Mouse (Mus musculus) natural killer cell, adult 2 months (primary cell): ENCODE results near the gene Med13.
A peak's percentile ranks its signal among the peaks of the same experiment; 100 is the strongest.
"Not testable (repeated sequence)": the region's sequence is repeated elsewhere in the genome, so short reads cannot be mapped to it uniquely, and the experiment has no call there.

ENCODE experiments used
- DNase-seq, 2 experiments: peaks; one replicate each; pipeline ENCODE4 v3.0.0; 2022; ENCODE audit warnings: low spot score in 2 of 2

Med13 gene

DNA sequence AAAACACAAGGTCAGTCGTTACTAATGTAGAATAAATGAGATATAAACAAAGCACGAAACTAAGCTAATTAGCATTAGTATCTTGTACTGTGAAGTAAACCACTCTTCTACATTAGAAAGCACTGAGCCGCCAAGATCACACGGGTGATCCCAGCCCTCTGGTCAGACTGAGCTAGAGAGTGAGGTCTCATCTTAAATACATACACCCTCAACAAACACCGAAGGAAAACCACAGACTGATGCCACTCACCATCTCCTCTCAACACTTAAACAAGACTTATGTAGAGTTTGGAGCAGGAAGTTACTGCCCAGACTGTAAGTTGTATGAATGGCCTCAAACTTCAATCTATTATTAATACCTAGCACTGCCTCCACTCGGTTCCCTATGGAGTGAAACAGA is 47.1 kb downstream of the Med13 start:
- DNase-seq = no peak

DNA sequence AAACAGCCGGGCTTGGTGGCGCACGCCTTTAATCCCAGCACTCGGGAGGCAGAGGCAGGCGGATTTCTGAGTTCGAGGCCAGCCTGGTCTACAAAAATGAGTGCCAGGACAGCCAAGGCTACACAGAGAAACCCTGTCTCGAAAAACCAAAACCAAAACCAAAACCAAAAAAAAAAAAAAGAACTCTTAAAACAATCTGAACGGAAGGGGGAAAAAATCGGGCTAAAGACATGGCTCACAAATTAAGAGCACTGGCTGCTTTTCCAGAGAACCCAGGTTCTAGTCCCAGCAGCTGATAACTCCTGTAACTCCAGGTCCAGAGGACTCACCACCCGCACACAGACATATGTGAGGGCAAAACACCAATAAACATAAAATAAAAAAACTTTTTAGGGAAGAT is 65.2 kb downstream of the Med13 start:
- not testable (repeated sequence) for DNase-seq

DNA sequence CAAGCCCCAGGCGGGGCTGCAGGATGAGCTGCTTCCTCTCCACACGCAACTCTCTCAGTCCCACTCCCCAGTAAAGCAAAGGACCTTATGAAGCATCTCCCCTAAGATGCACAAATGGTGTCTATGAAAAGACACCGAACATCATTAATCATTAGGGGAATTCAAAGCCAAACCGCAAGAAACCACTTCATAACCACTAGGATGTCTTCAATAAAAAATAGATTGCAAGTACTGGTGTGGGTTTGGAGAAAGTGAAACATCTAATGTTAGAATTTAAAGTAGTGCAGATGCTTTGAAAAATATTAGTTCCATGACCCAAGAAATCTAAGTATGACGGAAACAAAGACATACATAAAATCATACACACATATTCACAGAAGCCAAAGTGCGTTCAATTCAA is 65.7 kb downstream of the Med13 start:
- no peak for DNase-seq

DNA sequence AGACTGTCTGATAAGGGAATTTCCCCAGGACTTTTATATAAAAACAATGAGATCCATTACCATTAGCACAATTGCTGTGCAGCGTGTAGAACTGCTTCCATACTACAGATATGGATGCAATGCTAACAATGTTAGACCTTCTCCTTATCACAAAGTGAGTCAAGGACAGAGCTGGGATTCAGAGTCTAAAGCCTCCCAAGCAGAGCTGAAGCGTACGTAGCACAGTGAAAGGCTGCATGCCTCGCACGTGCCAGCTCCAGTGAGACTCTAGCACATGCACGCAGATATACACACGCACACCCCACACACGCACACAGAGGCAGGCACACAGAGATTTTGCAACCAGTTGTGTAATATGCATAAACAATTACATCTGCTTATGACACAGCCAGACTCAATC is 71.7 kb downstream of the Med13 start:
- no peak for DNase-seq

DNA sequence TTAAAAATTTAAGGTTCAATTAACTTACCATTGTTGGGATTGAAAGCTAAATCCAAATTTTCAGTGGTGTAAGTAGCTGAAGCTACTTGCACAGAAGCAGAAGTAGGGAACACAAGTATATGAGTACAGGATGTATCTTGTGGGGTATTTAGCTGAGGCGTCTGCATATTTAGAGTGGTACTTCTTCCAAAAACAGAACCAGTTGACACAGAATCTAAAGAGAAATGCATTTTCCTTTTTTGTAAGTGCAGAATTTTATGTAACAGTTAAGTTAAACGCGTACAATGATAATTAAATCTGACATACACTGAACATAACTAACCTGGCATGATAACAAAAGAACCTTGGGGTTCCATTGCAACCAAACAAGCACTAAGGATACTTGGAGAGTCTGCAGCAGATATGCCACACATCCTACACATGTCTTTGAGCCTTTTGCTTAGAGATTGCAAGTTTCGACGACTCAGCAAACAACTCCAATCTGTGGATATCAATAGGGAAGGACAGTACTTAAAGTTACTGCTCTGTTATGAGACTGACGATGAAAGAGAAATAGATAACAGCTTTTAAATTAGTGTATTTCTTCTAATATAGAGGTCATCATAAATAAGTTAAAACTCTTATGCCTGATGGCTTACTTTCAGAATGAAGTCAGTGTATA is 78.8 kb downstream of the Med13 start:
- no peak for DNase-seq

DNA sequence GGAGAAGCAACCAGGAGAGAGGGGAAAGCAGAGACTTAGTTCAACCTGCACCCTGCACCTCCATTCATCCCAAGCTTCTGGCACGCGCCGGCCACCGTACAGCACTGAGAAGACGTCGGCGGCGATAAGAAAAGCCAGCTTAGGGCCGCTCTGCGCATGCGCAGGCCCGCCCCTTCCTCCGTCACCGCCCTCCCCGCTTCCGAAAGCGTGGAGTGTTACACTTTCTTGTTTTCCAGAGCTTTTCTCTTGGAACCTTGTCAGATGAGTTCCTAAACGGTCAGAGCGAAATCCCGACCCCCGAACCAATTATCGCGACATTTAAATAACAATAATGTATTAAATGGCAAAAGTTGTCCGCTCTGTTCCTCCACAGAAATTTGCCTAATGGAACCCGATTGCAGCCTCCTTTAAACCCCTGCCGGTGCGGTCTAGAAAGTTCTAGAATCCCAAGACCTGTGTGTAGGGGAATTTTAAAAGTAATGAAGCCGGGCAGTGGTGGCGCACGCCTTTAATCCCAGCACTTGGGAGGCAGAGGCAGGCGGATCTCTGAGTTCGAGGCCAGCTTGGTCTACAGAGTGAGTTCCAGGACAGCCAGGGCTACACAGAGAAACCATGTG is 99.8 kb downstream of the Med13 start, which contains the start of gene Ints2:
Ints2 (minus strand) TSS at position 116 of the 617 bp plus-strand sequence.
- peak; percentile 84 to 90 for DNase-seq

DNA sequence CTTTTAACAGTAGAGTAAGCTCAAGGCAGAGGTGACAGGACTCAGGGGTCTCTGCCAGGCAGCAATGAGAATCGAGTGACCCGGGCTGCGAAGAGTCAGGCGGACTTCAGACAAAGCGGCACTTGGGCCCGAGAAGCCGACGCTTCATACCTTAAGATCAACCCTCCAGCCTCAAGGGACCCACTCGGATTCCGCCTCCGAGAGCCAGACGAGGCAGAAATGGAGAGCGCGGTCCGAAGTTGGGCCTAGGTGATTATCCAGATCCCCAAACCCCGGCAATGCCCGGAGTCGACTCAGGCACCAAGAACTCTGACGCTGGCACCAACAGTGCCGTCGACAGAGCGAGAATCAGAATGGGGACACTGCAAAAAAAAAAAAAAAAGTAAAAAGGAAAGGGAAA is 100.3 kb downstream of the Med13 start:
- peak in 1 of 2 experiments; percentile 23 for DNase-seq

DNA sequence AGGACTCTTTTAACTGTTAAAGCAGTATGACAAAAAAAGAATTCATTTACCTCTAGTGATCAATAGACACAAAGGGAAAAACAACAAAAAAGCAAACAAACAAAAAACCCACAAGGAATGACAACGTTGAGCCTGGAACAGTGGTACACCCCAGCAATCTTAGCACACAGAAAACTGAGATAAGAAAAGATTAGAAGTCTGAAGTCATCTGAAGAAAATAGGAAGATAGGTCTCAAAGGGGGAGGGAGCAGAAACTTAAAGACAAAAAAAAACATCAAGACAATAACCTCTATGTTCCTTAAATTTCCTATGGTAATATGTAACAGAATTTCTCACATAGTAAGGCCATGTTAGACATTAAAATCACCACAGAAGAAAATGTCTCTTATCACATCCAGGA is 104.1 kb downstream of the Med13 start:
- no peak for DNase-seq

DNA sequence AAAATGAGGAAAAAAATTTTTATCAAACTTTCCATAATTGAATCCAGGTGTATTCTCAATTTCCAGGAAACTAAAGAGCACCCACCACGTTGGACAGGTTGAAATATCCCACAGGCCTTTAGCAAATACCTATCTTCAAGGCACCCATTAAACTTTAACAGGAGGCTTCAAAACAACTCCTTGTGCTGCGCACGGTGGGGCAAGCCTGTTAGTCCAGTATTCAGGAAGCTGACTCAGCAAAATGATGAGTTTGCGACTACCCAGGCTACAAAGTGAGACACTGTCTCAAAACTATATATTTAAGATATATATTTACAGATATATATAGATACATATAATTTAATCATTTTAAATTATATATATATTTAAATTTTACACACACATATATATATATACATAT is 125.0 kb downstream of the Med13 start:
- no peak for DNase-seq

DNA sequence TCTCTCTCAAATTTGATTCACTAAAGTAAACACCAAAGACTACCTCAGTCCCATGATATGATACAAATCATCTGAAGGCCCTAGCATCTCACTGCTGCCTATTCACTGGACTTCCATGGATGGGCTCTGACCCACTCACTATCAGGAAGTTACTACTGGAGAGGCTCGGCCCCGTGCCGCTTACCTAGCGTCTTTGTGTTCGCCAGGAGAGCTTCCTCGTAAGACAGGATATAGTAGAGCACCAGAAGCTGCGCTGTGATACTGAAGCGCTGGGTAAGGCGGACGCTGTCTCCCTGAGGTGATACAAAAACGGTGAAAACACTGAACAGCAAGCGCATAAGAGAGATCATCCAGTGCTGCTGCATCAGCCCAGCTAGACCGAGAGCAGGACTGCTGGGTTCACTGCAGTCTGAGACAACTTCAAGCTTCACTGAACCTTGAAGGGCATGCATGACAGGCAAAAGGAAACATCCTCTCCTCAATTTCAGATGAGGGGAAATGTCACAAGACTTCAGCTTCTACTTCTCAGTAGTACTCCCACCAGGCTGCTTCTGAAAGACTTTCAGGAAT is 125.5 kb downstream of the Med13 start:
- DNase-seq = no peak

DNA sequence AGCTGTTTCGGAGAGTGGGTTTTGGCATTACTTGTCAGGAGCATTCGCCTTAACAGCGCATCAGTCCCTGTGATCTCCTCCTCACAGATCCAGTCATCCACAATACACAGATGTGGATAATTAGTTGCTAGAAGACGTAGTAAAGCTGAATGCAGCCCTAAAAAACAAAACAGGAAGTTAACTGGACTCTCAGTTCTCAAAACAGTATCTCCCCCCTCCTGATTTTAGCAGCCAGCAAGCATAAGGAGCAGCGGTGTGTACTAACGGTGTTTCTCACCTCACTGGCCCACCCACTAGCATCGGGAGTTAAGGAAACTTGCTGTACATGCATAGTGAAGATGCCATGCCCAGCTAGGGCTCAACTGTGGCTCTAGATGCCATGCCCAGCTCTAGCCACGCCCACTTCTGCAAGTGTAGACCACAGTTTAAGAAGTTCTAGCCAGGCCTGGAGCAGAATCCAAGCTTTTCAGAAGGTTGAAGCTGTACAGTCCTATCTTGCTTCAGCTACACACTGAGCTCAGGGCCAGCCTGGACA is 130.7 kb downstream of the Med13 start:
- no peak for DNase-seq

DNA sequence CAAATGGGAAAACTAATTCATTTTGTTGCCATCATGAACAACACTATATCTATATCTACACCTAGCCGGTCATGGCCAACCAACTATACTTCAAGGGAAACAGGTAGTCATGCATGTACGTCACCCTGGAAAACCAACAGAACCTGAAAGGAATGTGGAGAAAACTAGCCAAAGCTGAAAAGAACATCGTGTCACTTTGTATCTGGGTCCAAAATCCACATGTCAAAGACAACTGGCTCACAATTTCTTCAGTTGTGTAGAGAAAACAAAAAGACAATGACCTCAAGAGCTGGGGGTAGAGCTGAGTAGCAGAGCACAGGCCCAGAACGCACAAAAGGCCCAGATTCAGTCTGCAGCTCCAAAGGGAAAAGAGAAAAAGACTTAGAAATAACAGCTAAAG is 131.6 kb downstream of the Med13 start:
- DNase-seq = no peak
